Mouse (Mus musculus): ENCODE measurements around the gene Ptpn1. TPM values are rescaled to one million over a fixed set of nuclear protein-coding genes. Genes with fewer than 3 reads are reported as not detected.

The Ptpn1 gene
- polyA plus RNA-seq, 1 experiment = 34.3 TPM

- Histone ChIP-seq H3K4me1 (ENCODE audit: control insufficient read depth, insufficient read depth, low read length) (no peaks in the 10 kb centered on the region), H3K4me3 (replicated peaks; ENCODE audit: control insufficient read depth, low read depth, low read length) (no peak overlapping the region), H3K27ac (ENCODE audit: control insufficient read depth, insufficient read depth, low read depth, low read length, poor library complexity) (no peak overlapping the region)
- no peak for TF ChIP-seq CTCF (IDR thresholded peaks at IDR 0.05; ENCODE audit: control insufficient read depth, insufficient read depth, low read length)
- TF ChIP-seq POLR2A (IDR thresholded peaks at IDR 0.05; ENCODE audit: borderline replicate concordance, control insufficient read depth, low read depth, low read length) = no peak
- WGBS = 37% methylated on average over 3 of the region's 3 CpGs
These were observed 94.6 kb downstream of the Ptpn1 start for GRCm38 (mm10) chr2:168026467-168026866.

- TF ChIP-seq CTCF (IDR thresholded peaks at IDR 0.05; ENCODE audit: control insufficient read depth, insufficient read depth, low read length) (no peak), POLR2A (IDR thresholded peaks at IDR 0.05; ENCODE audit: borderline replicate concordance, control insufficient read depth, low read depth, low read length) (no peak)
- Histone ChIP-seq H3K27ac (ENCODE audit: control insufficient read depth, insufficient read depth, low read depth, low read length, poor library complexity) (no peak overlapping the region), H3K4me1 (ENCODE audit: control insufficient read depth, insufficient read depth, low read length) (no peaks in the 10 kb centered on the region), H3K4me3 (replicated peaks; ENCODE audit: control insufficient read depth, low read depth, low read length) (no peak overlapping the region)
- WGBS = 94% methylated on average over 3 of the region's 3 CpGs
These were observed 96.5 kb downstream of the Ptpn1 start for GRCm38 (mm10) chr2:168028376-168028775.

Other genes starting within 250 kb of the Ptpn1 start
- gene Cebpb, start 243.1 kb upstream of the Ptpn1 start, polyA plus RNA-seq (2011; ENCODE audit: insufficient read depth, insufficient read length, low replicate concordance, missing spikeins) = 13.0 and 19.5 TPM in 2 replicates
- gene Tmem189, start 242.2 kb upstream of the Ptpn1 start, polyA plus RNA-seq (2011; ENCODE audit: insufficient read depth, insufficient read length, low replicate concordance, missing spikeins) = 20.8 and 36.2 TPM in 2 replicates
- 24.0 and 49.2 TPM in 2 replicates for gene Ripor3, start 78.6 kb downstream of the Ptpn1 start, polyA plus RNA-seq (2011; ENCODE audit: insufficient read depth, insufficient read length, low replicate concordance, missing spikeins)
- gene Pard6b, start 148.9 kb downstream of the Ptpn1 start, polyA plus RNA-seq (2011; ENCODE audit: insufficient read depth, insufficient read length, low replicate concordance, missing spikeins) = 0.29 TPM in 1 of 2 replicates, not detected in the other

Measured in bone marrow, adult 2 months (tissue).